Mouse (Mus musculus): ENCODE measurements around the gene March1.

March1 gene

DNA sequence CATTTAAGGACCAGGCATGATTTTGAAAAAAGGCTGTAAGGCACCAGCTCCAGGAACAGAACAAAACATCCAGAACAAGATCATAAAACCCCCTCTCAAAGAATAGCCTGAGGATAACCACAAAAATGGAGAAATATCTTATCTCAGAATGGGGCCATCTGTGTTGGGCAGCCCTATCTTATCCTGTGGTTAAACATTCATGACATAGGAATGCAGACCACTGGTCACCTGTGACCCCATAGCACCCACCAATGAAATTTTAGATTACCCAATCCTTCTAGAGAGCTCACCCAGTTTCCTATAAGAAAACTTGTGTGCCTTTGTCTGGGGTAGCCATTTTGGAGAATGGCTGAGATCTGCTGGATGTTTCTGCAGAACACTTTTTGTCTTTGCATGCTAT is 902.9 kb downstream of the March1 start:
- DNase-seq (ENCODE audit: low spot score): no peak

All from urinary bladder, postnatal 25 days (tissue).